Mouse (Mus musculus): ENCODE results near the gene BC051665. TPM values are rescaled to one million over a fixed set of nuclear protein-coding genes. Genes with fewer than 3 reads are reported as not detected.

BC051665 gene
- polyA plus RNA-seq, 1 experiment from 2014 or later = not detected

DNA sequence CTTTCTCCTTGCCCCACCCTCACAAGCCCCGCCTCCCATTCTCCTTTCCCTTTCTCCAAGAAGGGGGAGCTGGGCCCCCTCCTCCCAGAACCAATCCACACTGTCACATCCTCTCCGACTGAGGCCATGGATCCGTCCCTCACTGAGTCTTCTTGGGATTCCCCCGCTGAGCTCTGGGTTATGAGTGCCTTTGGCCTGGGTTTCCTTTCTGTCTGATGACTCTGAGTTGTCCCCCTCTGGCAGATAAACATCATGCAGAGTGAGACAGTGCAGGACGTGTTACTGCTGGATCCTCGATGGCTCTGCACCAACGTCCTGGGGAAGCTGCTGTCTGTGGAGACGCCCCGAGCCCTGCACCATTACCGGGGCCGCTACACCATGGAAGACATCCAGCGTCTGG is 25.8 kb downstream of the BC051665 start:
- Histone ChIP-seq H3K4me3 (no peak overlapping the region), H3K9ac (no peak overlapping the region), H3K9me3 (replicated peaks) (no peaks in the 10 kb centered on the region), H3K36me3 (peaks cover 21% of the 10 kb centered on the region), H3K27me3 (replicated peaks) (no peaks in the 10 kb centered on the region), H3K27ac (ENCODE audit: poor library complexity, severe bottlenecking) (no peak overlapping the region), H3K4me2 (no peak overlapping the region), H3K4me1 (replicated peaks) (no peaks in the 10 kb centered on the region)
- 87% methylated on average over 12 of the region's 12 CpGs for WGBS
- no peak for ATAC-seq (ENCODE audit: insufficient number of reproducible peaks, low FRiP score)

DNA sequence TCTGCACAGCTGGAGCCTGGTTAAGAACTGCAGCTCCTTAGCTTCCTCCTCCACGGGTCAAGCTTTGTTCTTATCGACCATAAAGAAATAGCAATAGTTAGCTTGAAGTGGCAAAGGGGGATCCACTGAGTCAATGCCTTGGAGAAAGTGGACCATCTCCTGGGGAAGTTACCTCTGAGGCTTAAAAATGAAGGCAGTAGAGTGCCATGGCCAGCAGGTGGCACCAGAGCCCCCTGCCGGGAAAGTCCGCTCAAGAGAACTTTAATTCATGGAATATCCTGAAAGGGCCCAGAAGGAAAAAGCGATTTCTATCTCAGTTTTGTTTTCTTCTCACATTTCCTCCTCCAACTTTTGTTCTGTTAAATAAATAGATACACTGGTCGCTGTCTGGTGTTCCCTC is 27.0 kb downstream of the BC051665 start:
- Histone ChIP-seq H3K9me3 (replicated peaks) (no peaks in the 10 kb centered on the region), H3K36me3 (peaks cover 22% of the 10 kb centered on the region), H3K4me1 (replicated peaks) (no peaks in the 10 kb centered on the region), H3K27ac (ENCODE audit: poor library complexity, severe bottlenecking) (no peak overlapping the region), H3K4me3 (no peak overlapping the region), H3K4me2 (no peak overlapping the region), H3K9ac (no peak overlapping the region), H3K27me3 (replicated peaks) (no peaks in the 10 kb centered on the region)
- no peak for ATAC-seq (ENCODE audit: insufficient number of reproducible peaks, low FRiP score)
- WGBS = 41% methylated on average over 6 of the region's 6 CpGs

DNA sequence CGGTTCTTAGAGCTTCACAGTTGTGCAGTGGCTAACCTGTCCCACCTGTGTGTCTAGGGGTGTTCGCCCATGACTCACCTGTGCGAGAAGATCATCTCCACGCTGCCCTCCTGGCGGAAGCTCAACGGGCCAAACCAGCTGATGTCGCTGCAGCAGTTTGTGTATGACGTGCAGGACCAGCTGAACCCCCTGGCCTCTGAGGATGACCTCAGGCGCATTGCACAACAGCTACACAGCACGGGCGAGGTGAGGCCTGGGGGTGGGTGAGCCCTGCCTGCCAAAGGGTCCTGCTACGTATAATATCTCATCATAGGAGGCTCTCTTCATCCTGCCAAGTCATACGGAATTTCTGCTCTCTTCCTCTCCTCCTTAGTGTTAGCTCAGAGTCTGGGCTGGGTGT is 28.9 kb downstream of the BC051665 start:
- Histone ChIP-seq H3K27ac (ENCODE audit: poor library complexity, severe bottlenecking) (no peak overlapping the region), H3K4me2 (no peak overlapping the region), H3K9me3 (replicated peaks) (no peaks in the 10 kb centered on the region), H3K4me3 (no peak overlapping the region), H3K36me3 (peaks cover 31% of the 10 kb centered on the region), H3K9ac (no peak overlapping the region), H3K4me1 (replicated peaks) (no peaks in the 10 kb centered on the region), H3K27me3 (replicated peaks) (no peaks in the 10 kb centered on the region)
- 82% methylated on average over 13 of the region's 13 CpGs for WGBS
- ATAC-seq (ENCODE audit: insufficient number of reproducible peaks, low FRiP score) = no peak

DNA sequence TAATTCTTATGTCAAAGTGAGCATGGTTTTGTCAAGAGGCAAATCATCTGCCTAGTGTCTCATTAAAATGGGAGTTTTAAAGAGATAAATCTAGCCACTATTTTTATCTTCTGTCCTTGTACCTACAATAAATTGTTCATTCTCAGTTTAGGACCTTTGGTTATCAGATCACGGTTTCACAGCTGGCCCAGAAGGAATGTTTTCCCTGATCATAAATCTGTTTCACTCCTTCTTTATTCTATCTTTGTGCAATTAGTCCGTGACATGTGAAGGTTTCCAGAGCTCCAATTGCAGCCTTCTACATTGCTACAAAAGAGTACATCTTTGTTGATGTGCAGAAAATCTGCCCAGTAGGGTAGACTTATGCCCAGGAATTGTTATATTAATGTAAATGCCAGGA is 30.9 kb downstream of the BC051665 start:
- Histone ChIP-seq H3K9me3 (replicated peaks) (no peaks in the 10 kb centered on the region), H3K27me3 (replicated peaks) (no peaks in the 10 kb centered on the region), H3K27ac (ENCODE audit: poor library complexity, severe bottlenecking) (no peak overlapping the region), H3K36me3 (peaks cover 34% of the 10 kb centered on the region), H3K4me3 (no peak overlapping the region), H3K4me2 (no peak overlapping the region), H3K4me1 (replicated peaks) (no peaks in the 10 kb centered on the region), H3K9ac (no peak overlapping the region)
- no peak for ATAC-seq (ENCODE audit: insufficient number of reproducible peaks, low FRiP score)
- 66% methylated on average over 2 of the region's 2 CpGs for WGBS

DNA sequence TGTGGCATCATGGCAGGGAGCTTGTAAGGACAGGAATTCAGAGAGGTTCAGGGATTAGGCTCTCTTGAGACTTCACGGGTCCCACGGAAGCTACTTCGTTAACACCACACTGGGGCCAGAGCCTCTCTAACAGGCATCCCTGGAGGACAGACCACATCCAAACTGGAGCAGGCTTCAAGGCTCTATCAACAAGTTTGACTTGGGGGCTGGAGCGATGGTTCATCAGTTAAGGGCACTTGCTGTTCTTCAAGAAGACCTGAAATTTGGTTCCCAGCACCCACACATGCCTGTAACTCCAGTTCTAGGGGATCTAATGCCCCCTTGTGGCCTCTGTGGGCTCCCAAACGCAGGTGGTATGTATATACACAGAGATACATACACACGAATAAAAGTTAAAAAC is 32.9 kb downstream of the BC051665 start:
- no peak overlapping the region for H3K4me2 ChIP-seq
- H3K36me3 ChIP-seq = peaks cover 36% of the 10 kb centered on the region
- no peaks in the 10 kb centered on the region for H3K4me1 ChIP-seq (replicated peaks)
- no peak overlapping the region for H3K9ac ChIP-seq
- no peak overlapping the region for H3K4me3 ChIP-seq
- no peaks in the 10 kb centered on the region for H3K9me3 ChIP-seq (replicated peaks)
- no peak overlapping the region for H3K27ac ChIP-seq (ENCODE audit: poor library complexity, severe bottlenecking)
- no peak for ATAC-seq (ENCODE audit: insufficient number of reproducible peaks, low FRiP score)
- no peaks in the 10 kb centered on the region for H3K27me3 ChIP-seq (replicated peaks)
- 88% methylated on average over 6 of the region's 6 CpGs for WGBS

DNA sequence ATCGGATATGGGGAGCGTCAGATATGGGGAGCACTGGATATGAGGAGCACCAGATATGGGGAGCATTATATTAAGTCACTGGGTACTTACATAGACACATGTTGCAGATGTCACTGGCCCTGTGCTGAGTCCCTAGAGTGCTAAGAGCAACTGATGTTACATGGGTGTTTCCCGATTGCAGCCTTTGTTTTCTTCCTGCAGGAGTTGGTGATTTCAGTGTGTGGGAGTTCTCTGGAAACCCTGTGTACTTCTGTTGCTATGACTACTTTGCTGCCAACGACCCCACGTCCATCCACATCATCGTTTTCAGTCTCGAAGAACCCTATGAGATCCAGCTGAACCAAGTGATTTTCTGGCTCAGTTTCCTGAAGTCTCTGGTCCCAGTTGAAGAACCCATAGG is 35.2 kb downstream of the BC051665 start:
- H3K27ac ChIP-seq (ENCODE audit: poor library complexity, severe bottlenecking) = no peak overlapping the region
- H3K9me3 ChIP-seq (replicated peaks) = no peaks in the 10 kb centered on the region
- no peak overlapping the region for H3K4me3 ChIP-seq
- peaks cover 36% of the 10 kb centered on the region for H3K36me3 ChIP-seq
- H3K4me2 ChIP-seq = no peak overlapping the region
- H3K27me3 ChIP-seq (replicated peaks) = no peaks in the 10 kb centered on the region
- H3K9ac ChIP-seq = no peak overlapping the region
- ATAC-seq (ENCODE audit: insufficient number of reproducible peaks, low FRiP score) = no peak
- 84% methylated on average over 7 of the region's 7 CpGs for WGBS
- H3K4me1 ChIP-seq (replicated peaks) = no peaks in the 10 kb centered on the region

GRCm38 (mm10) chr13:60748556-60748955 is 37.6 kb downstream of the BC051665 start:
- 86% methylated on average over 2 of the region's 2 CpGs for WGBS
- H3K9ac ChIP-seq = no peak overlapping the region
- peaks cover 8% of the 10 kb centered on the region for H3K4me1 ChIP-seq (replicated peaks)
- no peak overlapping the region for H3K27ac ChIP-seq (ENCODE audit: poor library complexity, severe bottlenecking)
- H3K27me3 ChIP-seq (replicated peaks) = no peaks in the 10 kb centered on the region
- no peak overlapping the region for H3K4me3 ChIP-seq
- peaks cover 29% of the 10 kb centered on the region for H3K36me3 ChIP-seq
- H3K9me3 ChIP-seq (replicated peaks) = no peaks in the 10 kb centered on the region
- no peak overlapping the region for H3K4me2 ChIP-seq
- ATAC-seq (ENCODE audit: insufficient number of reproducible peaks, low FRiP score) = no peak

DNA sequence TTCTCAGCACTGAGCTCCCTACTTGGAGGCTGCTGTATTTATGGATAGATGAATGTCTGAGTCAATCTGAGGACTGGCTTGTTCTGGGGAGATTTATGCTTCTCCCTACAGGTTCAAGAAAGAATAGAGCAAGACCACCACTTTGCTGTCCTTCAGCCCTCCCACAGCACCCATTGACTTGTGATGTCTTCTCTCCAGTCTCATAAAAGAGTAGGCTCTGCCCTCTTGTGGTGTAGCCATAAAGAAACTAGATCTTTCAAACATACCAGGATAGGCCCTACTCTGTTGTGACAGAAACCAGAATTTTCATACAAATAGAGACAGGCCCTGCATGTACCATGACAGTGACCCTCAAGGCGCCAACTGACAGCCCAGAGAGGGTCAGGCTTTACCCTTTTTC is 39.0 kb downstream of the BC051665 start:
- Histone ChIP-seq H3K4me1 (replicated peaks) (peaks cover 18% of the 10 kb centered on the region), H3K4me3 (no peak overlapping the region), H3K27me3 (replicated peaks) (no peaks in the 10 kb centered on the region), H3K4me2 (no peak overlapping the region), H3K9ac (no peak overlapping the region), H3K36me3 (peaks cover 18% of the 10 kb centered on the region), H3K9me3 (replicated peaks) (no peaks in the 10 kb centered on the region), H3K27ac (ENCODE audit: poor library complexity, severe bottlenecking) (no peak overlapping the region)
- no peak for ATAC-seq (ENCODE audit: insufficient number of reproducible peaks, low FRiP score)
- 81% methylated on average over 1 of the region's 1 CpGs for WGBS

DNA sequence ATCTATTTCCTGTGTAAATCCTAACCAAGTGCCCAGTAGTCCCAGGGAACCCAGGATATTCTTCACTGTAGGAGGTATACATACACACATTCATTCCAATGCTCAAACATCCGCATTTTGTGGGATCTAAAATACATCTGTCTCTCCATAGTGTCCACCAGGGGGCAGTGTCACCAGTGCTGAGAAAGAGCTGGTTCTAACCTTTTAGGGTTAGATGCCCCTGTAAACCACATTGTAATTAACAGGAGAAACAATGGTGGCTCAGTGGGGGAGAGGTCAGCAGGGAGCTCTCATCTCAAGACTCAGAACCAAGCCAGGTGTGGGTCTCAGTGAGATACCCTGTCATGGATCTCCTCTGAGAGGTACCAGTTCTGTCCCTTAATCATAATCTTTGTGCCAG is 39.9 kb downstream of the BC051665 start:
- ATAC-seq (ENCODE audit: insufficient number of reproducible peaks, low FRiP score) = no peak
- Histone ChIP-seq H3K27ac (ENCODE audit: poor library complexity, severe bottlenecking) (no peak overlapping the region), H3K9ac (no peak overlapping the region), H3K4me3 (no peak overlapping the region), H3K27me3 (replicated peaks) (no peaks in the 10 kb centered on the region), H3K4me1 (replicated peaks) (peaks cover 21% of the 10 kb centered on the region), H3K36me3 (peaks cover 12% of the 10 kb centered on the region), H3K4me2 (no peak overlapping the region), H3K9me3 (replicated peaks) (no peaks in the 10 kb centered on the region)
- WGBS = 52% methylated on average over 1 of the region's 1 CpGs

GRCm38 (mm10) chr13:60745358-60745757 is 40.8 kb downstream of the BC051665 start:
- Histone ChIP-seq H3K4me3 (no peak overlapping the region), H3K9me3 (replicated peaks) (no peaks in the 10 kb centered on the region), H3K27ac (ENCODE audit: poor library complexity, severe bottlenecking) (no peak overlapping the region), H3K4me1 (replicated peaks) (peaks cover 21% of the 10 kb centered on the region), H3K27me3 (replicated peaks) (no peaks in the 10 kb centered on the region), H3K4me2 (no peak overlapping the region), H3K36me3 (peaks cover 3% of the 10 kb centered on the region; the same call in 1 of the 2 replicates), H3K9ac (no peak overlapping the region)
- WGBS = 46% methylated on average over 12 of the region's 12 CpGs
- no peak for ATAC-seq (ENCODE audit: insufficient number of reproducible peaks, low FRiP score)

- 60% methylated on average over 3 of the region's 3 CpGs for whole genome bisulfite sequencing
- Histone ChIP-seq H3K4me2 (no peak overlapping the region), H3K27me3 (replicated peaks) (no peaks in the 10 kb centered on the region), H3K4me1 (replicated peaks) (peaks cover 21% of the 10 kb centered on the region), H3K9me3 (replicated peaks) (0 out of 2 replicates have a peak, but pooled peaks cover 5% of the 10 kb centered on the region), H3K27ac (ENCODE audit: poor library complexity, severe bottlenecking) (no peak overlapping the region), H3K4me3 (no peak overlapping the region), H3K36me3 (peaks cover 6% of the 10 kb centered on the region), H3K9ac (no peak overlapping the region)
- no peak for ATAC-seq (ENCODE audit: insufficient number of reproducible peaks, low FRiP score)
Measured at GRCm38 (mm10) chr13:60744736-60745135, 41.4 kb downstream of the BC051665 start.

DNA sequence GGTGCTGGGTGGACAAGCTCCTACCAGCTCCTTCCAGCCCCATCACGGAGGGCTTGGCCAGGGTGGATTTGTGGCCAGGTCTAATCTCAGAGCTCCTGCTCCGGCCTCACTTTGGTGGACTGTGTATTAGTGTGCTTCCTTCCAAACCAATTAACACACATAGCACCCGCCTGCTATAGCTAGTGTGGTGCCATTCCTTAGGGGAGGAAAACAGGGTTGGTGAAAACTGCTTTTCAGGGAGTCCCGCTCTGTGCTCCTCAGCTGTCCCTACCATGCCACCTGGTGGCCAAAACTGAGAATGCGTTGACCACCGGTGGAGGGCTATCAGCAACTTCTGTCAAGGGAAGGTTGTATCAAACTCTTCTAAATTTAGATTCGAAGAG is 42.1 kb downstream of the BC051665 start:
- WGBS = 21% methylated on average over 7 of the region's 7 CpGs
- Histone ChIP-seq H3K9me3 (replicated peaks) (0 out of 2 replicates have a peak, but pooled peaks cover 5% of the 10 kb centered on the region), H3K27me3 (replicated peaks) (no peaks in the 10 kb centered on the region), H3K4me3 (no peak overlapping the region), H3K4me1 (replicated peaks) (peaks cover 21% of the 10 kb centered on the region), H3K36me3 (peaks cover 6% of the 10 kb centered on the region), H3K27ac (ENCODE audit: poor library complexity, severe bottlenecking) (peak overlapping the region; percentile 72), H3K9ac (no peak overlapping the region), H3K4me2 (no peak overlapping the region)
- peak; percentile 68 for ATAC-seq (ENCODE audit: insufficient number of reproducible peaks, low FRiP score)
